Mouse (Mus musculus): ENCODE measurements around the gene H2-Ab1. TPM values are rescaled to one million over a fixed set of nuclear protein-coding genes. Genes with fewer than 3 reads are reported as not detected.

Gene H2-Ab1
- total RNA-seq, 2 experiments from 2014 or later = 1.3 to 1.4 TPM

- peak; percentile 43 to 85 for DNase-seq (ENCODE audit: extremely low spot score in 1 of 2, low spot score in 2 of 2)
- intact Hi-C loops (cut with DNase I) = loop anchor here (5.0 to 10.0 kb wide), 2 partner anchors 63 to 160 kb away; no protein-coding TSS in a partner anchor
Measured at GRCm38 (mm10) chr17:34234926-34235325, 22.6 kb upstream of the H2-Ab1 start.

DNA sequence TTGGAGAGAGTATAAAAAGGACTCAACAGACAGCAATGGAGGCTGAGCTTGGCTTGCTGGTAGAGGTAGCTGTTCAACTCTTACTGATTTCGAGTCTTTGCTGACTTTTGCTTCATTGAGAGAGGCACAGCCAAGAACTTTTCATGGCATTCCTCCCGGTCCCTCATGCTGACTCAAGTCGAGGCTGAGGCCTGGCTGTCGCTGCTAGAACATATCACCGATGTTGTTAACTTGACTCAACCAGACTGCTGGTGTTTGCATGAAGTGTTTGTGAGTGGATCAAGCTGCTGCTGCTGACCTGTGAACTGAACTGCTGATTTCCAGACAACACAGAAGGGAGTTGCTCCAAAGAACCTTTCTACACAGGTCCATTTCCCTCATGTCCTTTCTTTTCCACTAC, 20.8 kb upstream of the H2-Ab1 start:
- no peak for DNase-seq (ENCODE audit: extremely low spot score in 1 of 2, low spot score in 2 of 2)
- intact Hi-C loops (cut with DNase I) = loop anchor here (5.0 to 10.0 kb wide), 2 partner anchors 64 to 162 kb away; no protein-coding TSS in a partner anchor

DNA sequence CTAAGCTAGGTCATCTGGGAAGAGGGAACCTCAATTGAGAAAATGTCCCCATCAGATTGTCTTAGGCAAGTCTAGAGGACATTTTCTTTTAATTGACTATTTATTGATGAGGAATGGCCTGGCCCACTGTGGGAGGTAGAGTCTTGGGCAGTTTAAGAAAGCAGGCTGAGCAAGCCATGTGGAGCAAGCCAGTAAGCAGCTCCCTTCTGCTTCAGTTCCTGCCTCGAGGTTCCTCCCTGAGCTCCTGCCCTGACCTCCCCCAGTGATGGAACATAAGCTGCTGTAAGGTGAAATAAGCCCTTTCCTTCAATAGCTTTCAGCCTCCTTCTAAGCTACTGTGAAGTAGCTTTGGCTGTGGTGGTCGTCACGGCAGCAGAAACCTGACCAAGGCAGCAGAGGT, 19.7 kb upstream of the H2-Ab1 start:
- intact Hi-C loops (cut with DNase I) = loop anchor here (5.0 to 10.0 kb wide), 2 partner anchors 65 to 163 kb away; no protein-coding TSS in a partner anchor

GRCm38 (mm10) chr17:34238706-34239105, 18.8 kb upstream of the H2-Ab1 start, which contains the start of gene H2-Ob:
TSS of gene H2-Ob (plus strand) at chr17:34238903.
- intact Hi-C loops (cut with DNase I) = loop anchor here (5.0 to 10.0 kb wide), 2 partner anchors 66 to 164 kb away; no protein-coding TSS in a partner anchor
- DNase-seq (ENCODE audit: extremely low spot score in 1 of 2, low spot score in 2 of 2) = peak; percentile 39 to 42

More for the DNA sequence above, 19.7 kb upstream of the H2-Ab1 start:
- no peak for DNase-seq (ENCODE audit: extremely low spot score in 1 of 2, low spot score in 2 of 2)

- intact Hi-C loops (cut with DNase I) = loop anchor here (5.0 to 10.0 kb wide), 2 partner anchors 67 to 165 kb away; no protein-coding TSS in a partner anchor
- DNase-seq (ENCODE audit: extremely low spot score in 1 of 2, low spot score in 2 of 2) = no peak
Measured at GRCm38 (mm10) chr17:34239601-34240041, 17.9 kb upstream of the H2-Ab1 start.

GRCm38 (mm10) chr17:34240366-34240765, 17.1 kb upstream of the H2-Ab1 start:
- no peak for DNase-seq (ENCODE audit: extremely low spot score in 1 of 2, low spot score in 2 of 2)
- intact Hi-C loops (cut with DNase I) = no loop called here

GRCm38 (mm10) chr17:34240916-34241315, 16.6 kb upstream of the H2-Ab1 start:
- intact Hi-C loops (cut with DNase I) = no loop called here

GRCm38 (mm10) chr17:34244656-34245055, 12.8 kb upstream of the H2-Ab1 start:
- no peak for DNase-seq (ENCODE audit: extremely low spot score in 1 of 2, low spot score in 2 of 2)
- intact Hi-C loops (cut with DNase I) = loop anchor here (5.0 kb wide), 1 partner anchor 168 kb away; no protein-coding TSS in a partner anchor

More at GRCm38 (mm10) chr17:34240916-34241315, 16.6 kb upstream of the H2-Ab1 start:
- no peak for DNase-seq (ENCODE audit: extremely low spot score in 1 of 2, low spot score in 2 of 2)

- intact Hi-C loops (cut with DNase I) = loop anchor here (5.0 kb wide), 1 partner anchor 165 kb away; no protein-coding TSS in a partner anchor
- DNase-seq (ENCODE audit: extremely low spot score in 1 of 2, low spot score in 2 of 2) = no peak
Measured at GRCm38 (mm10) chr17:34247047-34247446, 10.4 kb upstream of the H2-Ab1 start.

GRCm38 (mm10) chr17:34248764-34249163, 8.7 kb upstream of the H2-Ab1 start:
- intact Hi-C loops (cut with DNase I) = loop anchor here (2.0 to 5.0 kb wide), 2 partner anchors 100 to 164 kb away; no protein-coding TSS in a partner anchor
- no peak for DNase-seq (ENCODE audit: extremely low spot score in 1 of 2, low spot score in 2 of 2)

DNA sequence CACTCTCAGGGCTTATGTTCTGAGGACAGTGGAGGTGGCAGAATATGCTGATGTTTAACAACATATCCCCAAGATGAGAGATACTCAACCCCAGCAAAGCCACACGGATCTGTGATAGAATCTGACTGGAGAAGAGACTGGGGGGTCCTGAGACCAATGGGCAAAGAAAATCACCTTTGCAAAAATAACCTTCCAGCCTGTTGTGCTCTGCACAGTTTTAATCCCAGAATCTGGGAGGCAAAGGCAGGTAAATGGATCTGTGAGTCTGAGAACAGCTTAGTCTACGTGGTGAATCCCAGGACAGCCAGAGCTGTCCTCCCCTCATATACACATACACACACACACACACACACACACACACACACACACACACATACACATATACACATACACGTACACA, 8.1 kb upstream of the H2-Ab1 start:
- no peak for DNase-seq (ENCODE audit: extremely low spot score in 1 of 2, low spot score in 2 of 2)
- intact Hi-C loops (cut with DNase I) = loop anchor here (2.0 to 5.0 kb wide), 2 partner anchors 99 to 163 kb away; no protein-coding TSS in a partner anchor

DNA sequence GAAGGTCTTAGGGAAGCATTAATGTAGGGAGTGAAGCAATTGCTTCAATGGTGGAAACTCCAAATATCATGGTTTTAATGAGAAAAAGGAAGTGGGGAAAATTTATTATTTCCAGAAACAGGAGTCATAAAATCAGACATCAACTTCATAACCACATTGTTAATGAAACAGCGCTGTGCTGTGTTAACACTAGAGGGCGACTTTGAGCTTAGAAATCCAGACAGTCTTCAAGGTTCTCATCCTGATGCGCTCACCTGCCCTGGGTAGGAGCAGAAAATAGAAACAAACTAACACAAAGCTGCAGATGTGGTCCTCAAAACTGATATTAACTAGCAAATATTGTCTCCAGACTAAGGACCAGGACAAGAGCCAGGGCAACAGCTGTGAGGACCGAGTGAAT, 7.6 kb upstream of the H2-Ab1 start:
- DNase-seq (ENCODE audit: extremely low spot score in 1 of 2, low spot score in 2 of 2) = no peak
- intact Hi-C loops (cut with DNase I) = loop anchor here (2.0 to 5.0 kb wide), 3 partner anchors 63 to 162 kb away; no protein-coding TSS in a partner anchor

- intact Hi-C loops (cut with DNase I) = loop anchor here (2.0 kb wide), 1 partner anchor 61 kb away; no protein-coding TSS in a partner anchor
- no peak for DNase-seq (ENCODE audit: extremely low spot score in 1 of 2, low spot score in 2 of 2)
Measured at GRCm38 (mm10) chr17:34251666-34252065, 5.8 kb upstream of the H2-Ab1 start.

DNA sequence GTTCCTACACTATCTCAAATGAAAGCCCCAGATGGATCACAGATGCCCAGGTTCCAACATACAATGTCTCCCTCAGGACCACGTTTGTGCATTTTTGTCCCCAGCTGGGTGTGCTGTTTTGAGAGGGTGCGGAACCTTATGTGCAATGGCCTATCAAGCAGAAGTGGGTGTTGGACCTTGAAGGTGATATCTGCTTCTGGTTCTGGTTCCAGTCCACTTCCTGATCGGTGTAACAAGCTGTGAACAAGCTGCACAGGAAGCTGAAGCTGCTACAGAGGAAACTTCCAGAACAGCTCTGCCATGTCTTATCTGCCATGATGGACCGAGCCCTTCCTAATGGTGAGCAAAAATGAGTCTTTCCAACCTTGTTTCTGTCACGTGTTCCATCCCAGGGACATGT, 988 bp upstream of the H2-Ab1 start:
- DNase-seq (ENCODE audit: extremely low spot score in 1 of 2, low spot score in 2 of 2) = no peak
- intact Hi-C loops (cut with DNase I) = no loop called here

DNA sequence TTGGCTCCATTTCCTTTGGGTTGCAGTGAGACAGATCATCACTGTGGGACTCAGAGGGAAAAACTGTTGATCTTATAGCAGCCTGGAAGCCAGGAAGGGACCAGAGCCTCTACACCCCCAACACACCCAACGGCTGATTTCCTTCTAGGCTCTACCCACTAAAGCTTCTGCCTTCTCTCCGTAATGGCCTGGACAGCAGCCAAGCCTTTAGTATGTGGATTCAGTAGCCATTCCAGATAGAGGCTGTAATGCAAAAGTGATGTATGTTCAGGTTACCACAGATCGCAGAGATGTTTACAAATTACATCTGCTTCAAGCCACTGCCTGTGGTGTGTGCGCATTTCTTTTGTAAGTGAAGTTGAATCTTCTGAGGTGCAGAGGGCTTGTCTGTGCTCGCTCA, 3.1 kb downstream of the H2-Ab1 start:
- intact Hi-C loops (cut with DNase I) = no loop called here
- DNase-seq (ENCODE audit: extremely low spot score in 1 of 2, low spot score in 2 of 2) = peak in 1 of 2 experiments; percentile 33

- intact Hi-C loops (cut with DNase I) = no loop called here
- peak; percentile 78 to 82 for DNase-seq (ENCODE audit: extremely low spot score in 1 of 2, low spot score in 2 of 2)
Measured at GRCm38 (mm10) chr17:34261502-34261901, 4.0 kb downstream of the H2-Ab1 start.

- DNase-seq (ENCODE audit: extremely low spot score in 1 of 2, low spot score in 2 of 2) = peak; percentile 58 to 63
Measured at GRCm38 (mm10) chr17:34263068-34263467, 5.6 kb downstream of the H2-Ab1 start.

DNA sequence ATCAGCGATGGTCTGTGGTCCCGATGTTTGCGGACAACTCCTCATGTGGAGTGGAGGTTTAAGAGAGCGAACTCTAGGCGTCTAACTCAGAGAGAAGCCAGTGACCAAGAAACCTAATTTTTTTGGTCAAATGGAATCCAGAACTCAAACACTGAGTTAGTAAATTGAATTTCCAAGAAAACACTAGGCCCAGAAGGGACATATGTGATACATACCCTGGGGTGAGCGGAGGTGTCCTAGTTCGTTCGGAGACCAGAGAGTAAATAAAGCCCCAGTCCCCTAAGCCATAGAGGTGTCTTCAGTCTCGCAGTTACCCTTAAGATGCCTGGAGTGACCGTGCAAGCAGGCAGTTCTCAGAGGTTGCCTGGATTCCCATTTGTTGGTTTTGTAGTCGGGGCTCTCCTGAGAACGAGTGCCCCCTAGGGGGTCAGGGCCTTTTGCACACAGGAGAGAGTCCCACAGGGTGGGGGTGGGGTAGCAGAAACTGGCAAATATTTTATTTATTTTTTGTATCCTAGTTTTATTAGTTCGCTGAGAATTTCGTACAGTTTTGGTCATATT, 6.4 kb downstream of the H2-Ab1 start:
- DNase-seq (ENCODE audit: extremely low spot score in 1 of 2, low spot score in 2 of 2) = no peak
- intact Hi-C loops (cut with DNase I) = no loop called here

More at GRCm38 (mm10) chr17:34263068-34263467, 5.6 kb downstream of the H2-Ab1 start:
- intact Hi-C loops (cut with DNase I) = no loop called here

DNA sequence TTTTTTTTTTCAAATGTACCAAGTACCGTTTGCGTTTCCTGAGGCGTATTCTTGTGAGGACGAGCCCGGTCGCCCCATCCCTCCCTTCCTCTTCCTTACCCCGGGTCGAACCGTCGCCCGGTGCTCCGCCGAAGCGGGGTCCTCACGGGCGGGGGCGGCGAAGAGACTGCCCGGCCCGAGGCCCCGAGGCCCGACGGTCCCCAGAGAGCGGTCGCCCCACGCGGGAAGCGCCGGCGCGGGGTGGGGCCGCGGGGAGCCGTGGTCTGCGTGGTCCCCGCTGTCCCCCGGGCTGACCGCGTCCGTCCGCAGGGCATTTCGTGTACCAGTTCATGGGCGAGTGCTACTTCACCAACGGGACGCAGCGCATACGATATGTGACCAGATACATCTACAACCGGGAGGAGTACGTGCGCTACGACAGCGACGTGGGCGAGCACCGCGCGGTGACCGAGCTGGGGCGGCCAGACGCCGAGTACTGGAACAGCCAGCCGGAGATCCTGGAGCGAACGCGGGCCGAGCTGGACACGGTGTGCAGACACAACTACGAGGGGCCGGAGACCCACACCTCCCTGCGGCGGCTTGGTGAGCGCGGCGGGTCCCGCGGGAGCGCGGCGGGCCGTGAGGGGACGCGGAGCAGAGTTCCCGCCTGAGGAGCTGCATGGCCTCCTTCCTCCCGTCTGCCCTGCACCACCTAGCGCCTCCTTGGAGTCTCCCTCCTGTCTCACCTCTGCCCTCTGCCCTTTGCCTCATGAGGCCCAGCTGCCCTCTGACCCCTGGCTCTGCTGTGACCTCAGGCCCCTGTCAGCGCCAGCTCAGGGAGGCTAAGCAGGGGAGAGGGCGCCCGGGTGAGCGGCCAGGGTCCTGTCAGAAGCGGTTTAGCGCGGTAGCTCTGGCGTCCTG, 7.2 kb downstream of the H2-Ab1 start:
- intact Hi-C loops (cut with DNase I) = no loop called here
- no peak for DNase-seq (ENCODE audit: extremely low spot score in 1 of 2, low spot score in 2 of 2)

Data from left cerebral cortex, postnatal 10 days (tissue).